18 mouse cellular contexts compared by ENCODE assay signal in genomic region chr17:50080991-50081390, GRCm38 (mm10).
"Had no signal": no experiment of that assay in that cellular context is flagged by ENCODE, and none has a peak within 500 bp of the region (broad histone marks: within the 10 kb centered on the region; RNA-seq: fewer than 3 reads in every experiment).

No protein-coding gene starts in this region.

- H3K4me3 ChIP-seq: layer of hippocampus, adult 2 months; limb, embryonic 10.5 days; limb, embryonic 13.5 days; lung, embryonic 15.5 days had no signal

- DNase-seq: kidney, postnatal 25 days; layer of hippocampus, adult 9-11 months; liver; liver, postnatal 0 days; lung, postnatal 14 days; midbrain, embryonic 14.5 days; right cerebral cortex, postnatal 4 days; thymus, adult 2 months; thymus, postnatal 14 days; thymus, postnatal 4 days had no signal

- H3K36me3 ChIP-seq: limb, embryonic 10.5 days; limb, embryonic 13.5 days; lung, embryonic 15.5 days had no signal

- H3K4me2 ChIP-seq: limb, embryonic 13.5 days; lung, embryonic 15.5 days; midbrain, embryonic 11.5 days had no signal

- ATAC-seq: liver, postnatal 0 days had no signal

- H3K4me1 ChIP-seq: limb, embryonic 10.5 days; limb, embryonic 13.5 days; lung, embryonic 15.5 days had no signal

- H3K27ac ChIP-seq: kidney, postnatal 0 days; layer of hippocampus, adult 2 months; limb, embryonic 10.5 days; limb, embryonic 13.5 days; liver, embryonic 14.5 days; lung, embryonic 15.5 days; stomach, postnatal 0 days had no signal

- H3K9ac ChIP-seq: limb, embryonic 13.5 days; liver, embryonic 14.5 days; liver, postnatal 0 days; lung, embryonic 15.5 days had no signal

- H3K27me3 ChIP-seq: limb, embryonic 13.5 days; lung, embryonic 15.5 days had no signal

- H3K9me3 ChIP-seq: limb, embryonic 10.5 days; limb, embryonic 13.5 days; lung, embryonic 15.5 days had no signal
